Mouse (Mus musculus) heart, embryonic 15.5 days (tissue): ENCODE results near the gene Cbx4. TPM values are rescaled to one million over a fixed set of nuclear protein-coding genes. Genes with fewer than 3 reads are reported as not detected.

Experiments used
- ATAC-seq: fragments of 200-750 bp; cut with Nextera tagmentation; replicated peaks from 2 replicates; pipeline ENCODE4 v1.8.0; 2017; ENCODE audit warnings: low read depth, moderate TSS enrichment; ENCODE audit not compliant: insufficient number of reproducible peaks, insufficient read depth, low FRiP score
- H3K27ac ChIP-seq: fragments of 300-500 bp; sonication (generic); 2 replicates; pipeline ENCODE4 v1.5.1; 2015; ENCODE audit warnings: mild to moderate bottlenecking, inconsistent platforms
- H3K27me3 ChIP-seq: fragments of 300-500 bp; sonication (generic); 2 replicates; pipeline ENCODE4 v1.6.1; 2015; ENCODE audit warnings: inconsistent platforms
- H3K36me3 ChIP-seq: fragments of 300-500 bp; sonication (generic); 2 replicates; pipeline ENCODE4 v1.6.1; 2015; ENCODE audit warnings: mild to moderate bottlenecking, inconsistent platforms
- H3K4me1 ChIP-seq: fragments of 300-500 bp; sonication (generic); replicated peaks from 2 replicates; pipeline ENCODE4 v1.6.1; 2015; ENCODE audit warnings: inconsistent platforms
- H3K4me2 ChIP-seq: fragments of 300-500 bp; sonication (generic); 2 replicates; pipeline ENCODE4 v1.6.1; 2015; ENCODE audit warnings: inconsistent platforms, mild to moderate bottlenecking, moderate library complexity
- H3K4me3 ChIP-seq: fragments of 300-500 bp; sonication (generic); 2 replicates; pipeline ENCODE4 v1.5.1; 2015; ENCODE audit warnings: mild to moderate bottlenecking, inconsistent platforms
- H3K9ac ChIP-seq: fragments of 300-500 bp; sonication (generic); 2 replicates; pipeline ENCODE4 v1.6.1; 2015; ENCODE audit warnings: mild to moderate bottlenecking, inconsistent platforms
- H3K9me3 ChIP-seq: fragments of 300-500 bp; sonication (generic); replicated peaks from 2 replicates; pipeline ENCODE4 v1.6.1; 2016; ENCODE audit warnings: inconsistent platforms
- WGBS: fragments of 180-500 bp; shearing (Covaris S2); methylation state at CpG from one replicate; pipeline ENCODE4 v1.1.7; 2015; ENCODE audit warnings: mixed read lengths; 5-methylcytosine and 5-hydroxymethylcytosine counted together
- polyA plus RNA-seq: library from polyadenylated mRNA; unstranded; fragments of >200 nt; fragmentation: Nextera tagmentation; extraction: Ambion mirVana; gene quantifications from 2 replicates; pipeline ENCODE4 v1.2.1, GENCODE M21; 2015

The Cbx4 gene
- polyA plus RNA-seq, 1 experiment from 2014 or later = 9.3 TPM

DNA sequence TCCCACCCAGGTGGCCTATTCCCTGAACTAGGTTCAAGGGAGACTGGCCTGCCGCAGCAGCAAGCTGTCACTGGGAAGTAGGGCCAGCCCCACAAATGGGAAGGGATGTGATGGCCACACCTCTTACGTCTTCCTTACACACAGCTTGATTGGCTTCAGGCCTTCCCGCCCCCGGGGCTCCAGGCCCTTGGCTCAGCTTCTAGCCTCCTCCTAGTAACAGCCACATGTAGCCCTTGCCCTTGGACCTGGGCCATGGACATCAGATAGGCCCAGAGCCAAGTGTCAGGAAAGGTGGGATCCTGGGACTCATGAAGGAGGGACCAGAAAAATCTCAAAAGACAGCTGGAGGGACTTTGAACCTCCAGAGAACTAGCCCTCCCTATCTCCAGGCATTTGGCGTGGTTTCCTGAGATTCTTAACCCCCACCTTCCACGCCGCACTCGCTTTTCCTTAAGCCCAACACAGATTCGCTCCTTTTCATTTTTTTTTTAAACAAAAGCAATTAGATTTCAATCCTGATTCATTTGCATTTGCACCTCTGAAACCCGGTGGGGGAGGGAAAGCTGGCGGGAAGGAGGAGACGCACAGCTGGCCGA, 33.3 kb downstream of the Cbx4 start:
- peak overlapping the region; percentile 81 for H3K27ac ChIP-seq
- no peaks in the 10 kb centered on the region for H3K9me3 ChIP-seq
- peaks cover 77% of the 10 kb centered on the region for H3K27me3 ChIP-seq
- H3K4me2 ChIP-seq = peak overlapping the region; percentile 75
- WGBS = 3% methylated on average over 13 of the region's 13 CpGs
- H3K4me1 ChIP-seq = peaks cover 58% of the 10 kb centered on the region
- H3K9ac ChIP-seq = peak overlapping the region; percentile 48
- H3K36me3 ChIP-seq = no peaks in the 10 kb centered on the region
- H3K4me3 ChIP-seq = peak overlapping the region; percentile 46
- ATAC-seq = peak; percentile 38

DNA sequence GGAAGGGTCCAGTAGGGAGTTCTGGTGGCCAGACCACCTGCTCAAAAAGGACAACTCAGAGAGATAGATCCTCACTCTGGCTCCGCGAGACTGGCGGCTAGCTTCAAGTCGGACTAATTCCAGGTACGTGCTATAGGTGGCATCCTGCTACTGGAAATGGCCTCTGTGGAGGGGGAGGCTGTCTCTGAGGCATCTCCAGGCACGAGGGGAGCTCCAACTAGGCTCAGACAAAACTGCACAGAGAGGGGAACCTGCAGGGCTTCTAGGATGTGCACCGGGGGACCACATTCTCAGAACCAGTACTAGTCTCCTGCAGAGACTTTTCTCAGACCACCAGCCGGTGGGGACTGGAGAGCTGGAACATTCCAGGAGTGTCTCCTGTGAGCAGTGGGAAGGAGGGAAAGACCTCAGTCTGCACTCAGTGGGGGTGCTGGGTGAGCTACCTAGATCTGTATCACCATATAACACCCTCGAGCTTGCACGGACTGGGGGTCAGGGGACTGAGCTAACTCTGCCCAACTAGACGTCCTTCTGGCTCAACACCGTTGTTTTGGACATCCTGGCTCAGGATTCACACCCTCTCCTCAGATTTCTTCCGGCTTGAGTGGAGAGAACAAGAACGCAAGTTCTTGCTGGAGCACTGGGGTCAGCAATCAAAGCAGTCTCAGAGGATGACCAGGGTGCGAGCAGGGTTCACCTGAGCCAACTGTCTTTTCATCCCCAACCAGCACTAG, 33.9 kb downstream of the Cbx4 start:
- Histone ChIP-seq H3K4me3 (no peak overlapping the region), H3K4me1 (peaks cover 58% of the 10 kb centered on the region), H3K9me3 (no peaks in the 10 kb centered on the region), H3K27me3 (peaks cover 78% of the 10 kb centered on the region), H3K9ac (no peak overlapping the region), H3K27ac (0 out of 2 replicates have a peak overlapping the region, but pooled peaks have one; percentile 81), H3K36me3 (no peaks in the 10 kb centered on the region), H3K4me2 (peak overlapping the region; percentile 75; the same call in 1 of the 2 replicates)
- ATAC-seq = no peak; the same call in 1 of the 2 replicates
- WGBS = 5% methylated on average over 15 of the region's 15 CpGs

DNA sequence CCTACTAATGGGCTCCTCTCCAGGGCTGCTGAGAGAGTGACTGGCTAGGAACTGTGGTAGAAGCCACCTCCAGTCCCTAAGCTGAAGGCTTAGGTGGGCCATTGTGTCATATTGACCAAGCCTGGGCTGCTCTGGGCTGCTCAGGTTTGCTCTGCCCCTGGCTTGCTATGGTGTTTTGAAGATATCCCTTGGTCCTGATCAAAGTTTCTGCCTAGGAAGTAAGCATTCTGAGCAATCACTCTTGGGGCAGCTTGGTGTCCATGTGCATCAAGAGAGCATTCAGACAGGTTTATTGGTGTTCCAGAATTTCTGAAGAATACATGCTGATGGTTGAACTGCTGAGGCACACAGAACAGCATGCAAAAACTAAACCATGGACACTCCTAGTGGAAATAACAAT, 34.6 kb downstream of the Cbx4 start:
- Histone ChIP-seq H3K4me3 (no peak overlapping the region), H3K36me3 (no peaks in the 10 kb centered on the region), H3K4me1 (peaks cover 61% of the 10 kb centered on the region), H3K9ac (no peak overlapping the region), H3K27ac (no peak overlapping the region), H3K9me3 (no peaks in the 10 kb centered on the region), H3K27me3 (peaks cover 85% of the 10 kb centered on the region), H3K4me2 (no peak overlapping the region)
- ATAC-seq = no peak

- 0% methylated on average over 2 of the region's 2 CpGs for WGBS
- Histone ChIP-seq H3K36me3 (no peaks in the 10 kb centered on the region), H3K4me2 (no peak overlapping the region), H3K4me1 (peaks cover 55% of the 10 kb centered on the region), H3K4me3 (no peak overlapping the region), H3K27me3 (peaks cover 90% of the 10 kb centered on the region), H3K9ac (no peak overlapping the region), H3K9me3 (no peaks in the 10 kb centered on the region), H3K27ac (no peak overlapping the region)
- ATAC-seq = no peak
Observed at GRCm38 (mm10) chr11:119050361-119050760, 35.7 kb downstream of the Cbx4 start.

- Histone ChIP-seq H3K9me3 (no peaks in the 10 kb centered on the region), H3K36me3 (no peaks in the 10 kb centered on the region), H3K9ac (no peak overlapping the region), H3K4me1 (peaks cover 49% of the 10 kb centered on the region), H3K27me3 (peaks cover 94% of the 10 kb centered on the region), H3K27ac (no peak overlapping the region), H3K4me2 (peak overlapping the region; percentile 61; the same call in 1 of the 2 replicates), H3K4me3 (peak overlapping the region; percentile 38)
- WGBS = 2% methylated on average over 13 of the region's 13 CpGs
- ATAC-seq = no peak
Observed at GRCm38 (mm10) chr11:119048133-119048510, 37.9 kb downstream of the Cbx4 start.

GRCm38 (mm10) chr11:119047261-119048132, 38.5 kb downstream of the Cbx4 start:
- no peak overlapping the region for H3K27ac ChIP-seq
- no peaks in the 10 kb centered on the region for H3K36me3 ChIP-seq
- H3K4me3 ChIP-seq = peak overlapping the region; percentile 38
- ATAC-seq = 0 out of 2 replicates have a peak, but pooled peaks have one; percentile 5
- H3K4me2 ChIP-seq = peak overlapping the region; percentile 61
- H3K4me1 ChIP-seq = peaks cover 48% of the 10 kb centered on the region
- H3K9ac ChIP-seq = no peak overlapping the region
- 1% methylated on average over 43 of the region's 43 CpGs for WGBS
- peaks cover 98% of the 10 kb centered on the region for H3K27me3 ChIP-seq
- H3K9me3 ChIP-seq = no peaks in the 10 kb centered on the region

DNA sequence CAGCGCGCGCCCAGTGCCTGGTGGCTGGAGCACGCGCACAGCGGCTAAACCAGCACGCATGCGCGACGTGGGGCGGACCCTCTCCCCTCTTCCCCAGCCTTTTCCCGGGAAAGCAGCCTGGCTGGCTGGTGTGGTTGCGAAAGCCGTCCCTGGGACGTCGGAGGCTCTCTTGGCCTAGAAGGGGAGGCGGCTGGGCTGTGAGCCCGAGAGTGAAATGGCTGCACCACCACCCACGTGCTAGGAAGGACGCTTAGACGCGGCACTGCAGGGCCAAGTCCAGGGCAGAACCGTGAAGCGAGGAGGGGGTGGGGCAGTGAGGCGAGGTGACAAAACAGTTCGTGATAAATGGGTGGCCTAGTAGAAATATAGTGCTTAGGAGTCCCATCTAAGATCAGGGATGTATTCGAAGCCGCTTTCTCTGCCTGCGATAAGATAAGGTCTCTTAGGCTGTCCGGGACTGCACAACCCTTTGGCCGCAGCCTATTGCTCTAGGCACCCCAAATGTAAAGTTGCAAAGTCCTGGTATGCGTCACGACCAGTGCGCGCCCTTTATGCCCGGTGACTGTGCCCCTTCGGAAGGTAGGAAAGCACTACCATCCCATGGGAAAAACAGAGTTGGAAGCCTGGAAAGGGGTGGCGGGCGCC, 39.3 kb downstream of the Cbx4 start:
- Histone ChIP-seq H3K9ac (0 out of 2 replicates have a peak overlapping the region, but pooled peaks have one; percentile 24), H3K36me3 (no peaks in the 10 kb centered on the region), H3K4me2 (peak overlapping the region; percentile 61), H3K9me3 (no peaks in the 10 kb centered on the region), H3K4me3 (peak overlapping the region; percentile 38), H3K27me3 (peaks cover 98% of the 10 kb centered on the region), H3K27ac (no peak overlapping the region), H3K4me1 (peaks cover 48% of the 10 kb centered on the region)
- WGBS = under 1% methylated on average over 39 of the region's 39 CpGs
- ATAC-seq = 0 out of 2 replicates have a peak, but pooled peaks have one; percentile 34

- Histone ChIP-seq H3K36me3 (no peaks in the 10 kb centered on the region), H3K9me3 (no peaks in the 10 kb centered on the region), H3K27ac (no peak overlapping the region), H3K4me1 (peaks cover 60% of the 10 kb centered on the region), H3K9ac (0 out of 2 replicates have a peak overlapping the region, but pooled peaks have one; percentile 6), H3K4me3 (peak overlapping the region; percentile 32), H3K27me3 (peaks cover 85% of the 10 kb centered on the region), H3K4me2 (peak overlapping the region; percentile 50)
- ATAC-seq = no peak
- 3% methylated on average over 41 of the region's 41 CpGs for WGBS
Observed at GRCm38 (mm10) chr11:119044551-119045337, 41.3 kb downstream of the Cbx4 start.

GRCm38 (mm10) chr11:119043761-119044550, 42.1 kb downstream of the Cbx4 start:
- ATAC-seq = no peak
- H3K36me3 ChIP-seq = peaks cover 2% of the 10 kb centered on the region
- WGBS = 6% methylated on average over 10 of the region's 10 CpGs
- H3K9me3 ChIP-seq = no peaks in the 10 kb centered on the region
- peaks cover 68% of the 10 kb centered on the region for H3K4me1 ChIP-seq
- no peak overlapping the region for H3K9ac ChIP-seq
- H3K27ac ChIP-seq = no peak overlapping the region
- H3K4me3 ChIP-seq = peak overlapping the region; percentile 32; the same call in 1 of the 2 replicates
- H3K4me2 ChIP-seq = peak overlapping the region; percentile 50
- H3K27me3 ChIP-seq = peaks cover 79% of the 10 kb centered on the region

- peak overlapping the region; percentile 74; the same call in 1 of the 2 replicates for H3K4me3 ChIP-seq
- ATAC-seq = no peak
- WGBS = 11% methylated on average over 4 of the region's 4 CpGs
- peaks cover 79% of the 10 kb centered on the region for H3K27me3 ChIP-seq
- H3K9me3 ChIP-seq = no peaks in the 10 kb centered on the region
- H3K27ac ChIP-seq = no peak overlapping the region
- H3K4me1 ChIP-seq = peaks cover 73% of the 10 kb centered on the region
- peaks cover 8% of the 10 kb centered on the region for H3K36me3 ChIP-seq
- H3K9ac ChIP-seq = no peak overlapping the region
- H3K4me2 ChIP-seq = no peak overlapping the region
Observed at GRCm38 (mm10) chr11:119043273-119043540, 42.8 kb downstream of the Cbx4 start.
